Mouse (Mus musculus): ENCODE data around the gene Entpd2.

Gene Entpd2

GRCm38 (mm10) chr2:25395721-25396596 lies at the start of gene Entpd2:
Gene Entpd2, plus strand, starts transcription at chr2:25395874.
- peak; percentile 67 for DNase-seq

- DNase-seq = no peak
Measured at GRCm38 (mm10) chr2:25348162-25348561, 47.5 kb upstream of the Entpd2 start.

- no peak for DNase-seq
Measured at GRCm38 (mm10) chr2:25349499-25349898, 46.2 kb upstream of the Entpd2 start.

- DNase-seq = no peak
Measured at GRCm38 (mm10) chr2:25350701-25351100, 45.0 kb upstream of the Entpd2 start.

DNA sequence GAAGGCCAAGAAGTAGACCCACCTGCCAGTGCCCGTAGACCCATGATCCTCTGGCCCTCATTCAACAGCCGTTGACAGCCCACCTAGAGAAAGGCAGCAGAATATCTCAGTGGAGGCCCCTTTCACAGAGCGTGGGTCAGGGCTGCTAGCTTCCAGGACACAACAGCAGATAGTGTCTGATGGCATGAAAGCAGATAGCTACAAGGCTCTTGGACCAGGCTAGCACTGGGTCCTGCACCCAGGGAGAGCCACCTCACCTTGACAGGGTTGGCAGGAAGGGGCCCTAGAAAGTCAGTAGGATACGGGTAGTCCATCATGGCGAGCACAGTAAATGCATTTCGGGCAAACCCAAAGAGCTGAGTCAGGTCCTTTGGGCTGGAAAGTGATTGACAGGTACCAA lies 41.5 kb upstream of the Entpd2 start:
- DNase-seq = no peak

- no peak for DNase-seq
Measured at GRCm38 (mm10) chr2:25355419-25356066, 40.1 kb upstream of the Entpd2 start.

DNA sequence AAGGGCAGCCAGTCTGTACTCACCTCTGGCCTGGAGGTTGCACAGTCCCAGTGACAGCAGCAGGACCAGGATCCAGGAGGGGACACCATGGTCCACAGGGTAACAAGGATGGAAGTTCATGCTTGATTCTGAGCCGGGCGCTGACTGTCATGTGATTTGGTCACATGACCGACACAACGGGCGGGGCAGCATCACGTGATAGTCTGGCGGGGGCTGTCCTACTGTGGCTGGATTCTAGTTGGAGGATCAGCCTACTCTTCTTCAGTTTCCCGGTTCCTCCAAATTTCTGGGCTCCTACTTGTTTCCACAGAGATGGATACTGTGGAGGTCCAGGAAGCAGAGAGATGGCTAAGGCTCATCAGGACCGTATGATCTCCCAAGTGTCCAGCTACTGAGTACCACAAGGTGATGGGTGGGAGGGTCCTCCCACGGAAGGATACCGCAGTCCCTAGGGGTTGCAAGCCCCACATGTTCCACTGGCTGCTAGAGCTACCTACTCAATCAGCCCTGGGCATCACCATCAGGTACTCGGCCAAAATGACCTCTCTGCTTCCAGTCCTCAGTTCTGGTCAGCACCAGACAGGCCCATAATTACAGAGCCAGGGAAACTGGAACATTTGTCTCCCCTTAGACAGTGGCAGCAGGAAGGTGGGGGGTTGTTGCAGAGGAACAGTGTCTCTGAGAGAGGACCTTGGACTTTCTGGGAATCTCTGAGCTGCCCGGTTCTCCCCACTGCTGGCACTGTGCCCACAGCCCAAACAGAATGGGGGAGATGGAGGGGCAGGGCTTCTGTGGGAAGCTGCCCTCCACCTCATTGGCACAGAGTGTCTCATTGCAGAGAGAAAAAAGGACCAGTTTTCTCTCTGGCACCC lies 39.2 kb upstream of the Entpd2 start, which contains the start of gene Dpp7:
Gene Dpp7 (minus strand): TSS at position 152 of the 872 bp plus-strand sequence.
- DNase-seq = peak; percentile 87

DNA sequence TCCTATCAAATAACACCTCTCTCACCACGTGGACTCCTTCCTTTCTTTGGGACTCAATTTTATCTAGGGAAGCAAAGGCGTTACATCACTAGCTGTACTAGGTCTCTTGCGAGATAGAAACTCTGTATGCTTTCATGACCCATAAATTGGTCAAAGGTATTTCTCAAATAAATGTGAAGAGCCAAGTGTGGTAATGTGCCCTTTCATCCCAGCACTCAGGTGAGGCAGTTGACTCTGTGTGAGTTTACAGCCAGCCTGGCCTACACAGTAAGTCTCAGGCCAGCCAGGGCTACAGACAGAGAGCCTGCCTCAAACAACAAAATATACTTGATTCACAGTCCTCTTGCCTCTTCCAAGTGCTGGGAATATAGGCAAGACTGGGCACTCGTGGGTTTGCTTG lies 35.8 kb upstream of the Entpd2 start:
- no peak for DNase-seq

DNA sequence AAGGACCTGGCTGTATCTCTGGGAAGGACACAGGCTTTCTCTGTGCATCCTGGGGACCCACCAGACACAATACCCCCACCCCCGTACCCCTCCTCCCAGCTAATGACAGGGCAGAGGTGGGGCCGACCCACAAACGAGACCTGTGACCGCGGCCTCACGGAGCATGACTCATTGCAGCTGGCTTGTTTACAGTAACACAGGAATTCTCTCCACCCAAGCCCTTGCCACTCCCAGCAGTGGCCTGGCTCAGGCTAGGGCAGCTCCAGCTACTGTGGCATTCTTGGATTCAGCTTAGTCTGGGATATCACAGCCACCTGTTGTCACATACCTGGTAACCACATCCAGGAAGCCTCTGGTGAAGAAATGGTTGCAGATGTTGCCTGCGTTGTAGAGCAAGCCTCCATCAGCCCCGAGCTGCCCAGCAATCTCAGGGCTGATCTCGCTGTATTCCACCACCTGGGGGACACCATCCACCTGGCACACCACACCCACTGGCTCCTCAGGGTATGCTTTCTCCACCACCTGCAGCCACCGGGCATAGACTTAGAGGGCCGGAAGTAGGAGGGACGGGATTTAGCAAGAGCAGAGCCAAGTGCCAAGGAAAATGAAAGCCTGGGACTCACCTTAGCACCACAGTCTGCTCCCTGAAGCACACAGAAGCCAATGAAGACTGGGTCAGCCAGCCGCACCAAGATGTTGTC lies 32.0 kb upstream of the Entpd2 start:
- peak; percentile 27 for DNase-seq

DNA sequence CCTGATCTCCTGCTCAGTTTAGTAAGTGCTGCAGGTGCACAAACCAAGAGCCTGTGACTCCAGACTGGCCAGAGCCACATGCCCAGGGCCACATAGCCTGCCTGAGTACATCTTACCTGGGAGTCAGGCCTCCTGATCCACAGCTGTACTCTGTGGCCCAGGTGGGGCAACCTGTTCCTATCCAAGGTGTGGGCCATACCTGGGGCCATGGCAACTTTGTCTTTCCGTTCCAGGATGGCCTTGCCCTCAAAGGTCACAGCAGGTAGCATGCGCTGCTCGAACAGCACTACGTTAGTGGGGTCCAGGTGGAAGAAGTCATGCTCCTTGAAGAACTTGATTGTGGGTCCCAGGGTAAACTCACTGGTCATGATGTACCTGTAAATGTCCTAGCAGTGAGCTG lies 31.4 kb upstream of the Entpd2 start:
- no peak for DNase-seq

DNA sequence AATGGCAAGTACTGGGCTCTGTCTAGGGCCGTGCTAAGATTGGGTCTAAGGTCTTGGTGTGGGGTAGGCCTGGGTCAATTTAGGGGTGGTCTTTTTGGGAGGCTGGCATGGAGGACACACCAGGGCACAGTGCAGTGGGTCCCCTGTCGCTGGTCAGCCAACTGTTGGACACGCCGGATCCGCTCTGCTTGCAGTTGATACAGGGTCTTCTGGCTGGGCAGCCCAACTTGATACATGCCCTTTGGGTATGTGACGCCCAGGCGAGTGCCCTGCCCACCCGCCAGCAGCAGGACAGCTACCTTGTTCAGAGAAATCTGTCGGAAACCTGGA lies 30.9 kb upstream of the Entpd2 start:
- no peak for DNase-seq

GRCm38 (mm10) chr2:25365091-25365761 lies 30.4 kb upstream of the Entpd2 start, which contains the start of gene Uap1l1:
Gene Uap1l1, minus strand, starts transcription at chr2:25365682.
- DNase-seq = peak; percentile 83

DNA sequence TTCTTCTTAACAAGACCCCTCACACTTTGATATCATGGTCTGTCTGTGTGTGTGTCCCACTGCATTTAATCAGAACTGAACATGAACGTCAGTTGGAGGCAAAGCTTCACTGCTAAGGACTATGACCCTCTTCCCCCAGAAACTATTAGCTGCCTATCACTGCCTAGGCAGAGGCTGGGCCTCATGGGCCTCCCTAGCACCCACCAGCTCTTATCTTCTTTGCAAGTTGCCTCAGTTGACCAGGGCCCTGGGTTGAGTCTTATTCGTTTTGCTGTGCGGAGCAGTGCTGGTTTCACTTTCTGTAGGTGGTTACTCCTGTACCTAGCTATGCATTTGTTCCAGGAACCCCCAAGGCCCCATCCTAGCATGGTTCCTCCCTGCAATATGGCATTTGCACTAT lies 25.7 kb upstream of the Entpd2 start:
- no peak for DNase-seq

DNA sequence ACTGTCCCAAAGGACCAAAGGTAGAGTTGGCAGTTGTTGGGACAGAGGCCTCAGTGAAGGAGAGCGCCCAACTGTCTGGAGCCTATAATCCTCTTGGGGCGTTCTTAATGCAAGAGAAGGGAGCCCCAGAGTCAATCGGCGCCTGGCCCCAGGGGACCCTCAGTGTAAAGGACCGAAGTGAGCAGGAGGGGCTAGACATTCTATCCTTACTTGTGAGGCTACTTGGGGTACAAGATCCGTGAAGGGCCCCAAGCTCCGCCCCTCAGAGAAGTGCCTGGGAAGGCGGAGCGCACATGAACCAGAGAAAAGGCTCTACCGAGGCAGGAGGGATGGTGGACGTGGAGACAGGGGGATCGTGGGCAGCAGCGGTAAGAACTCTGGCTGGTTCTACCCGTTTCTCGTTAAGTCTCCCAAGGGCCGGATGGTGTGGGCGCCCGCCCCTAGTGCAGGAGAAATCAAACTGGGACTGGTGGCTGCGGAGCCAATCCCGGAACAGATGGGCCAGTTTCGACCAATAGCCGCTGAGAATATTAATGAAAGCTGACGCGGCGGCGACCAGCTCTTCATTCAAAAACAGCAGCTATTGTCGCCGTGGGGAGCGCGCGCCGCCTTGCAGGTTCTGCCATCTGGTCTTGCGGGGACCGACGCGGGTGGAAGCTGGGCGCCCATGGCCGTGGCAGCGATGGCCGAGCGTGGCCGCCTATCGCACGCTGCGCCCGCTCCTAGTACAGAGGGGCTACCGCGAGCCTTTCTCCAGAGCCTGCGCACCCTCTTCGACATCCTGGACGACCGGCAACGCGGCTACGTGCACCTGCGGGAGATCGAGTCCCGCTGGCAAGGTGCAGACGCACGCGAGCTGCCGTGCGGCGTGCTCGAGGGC lies 23.7 kb upstream of the Entpd2 start, which contains the start of gene Sapcd2:
Gene Sapcd2 (plus strand): TSS at position 558 of the 880 bp plus-strand sequence.
- DNase-seq = peak; percentile 84

- no peak for DNase-seq
Measured at GRCm38 (mm10) chr2:25372644-25373391, 22.9 kb upstream of the Entpd2 start.

DNA sequence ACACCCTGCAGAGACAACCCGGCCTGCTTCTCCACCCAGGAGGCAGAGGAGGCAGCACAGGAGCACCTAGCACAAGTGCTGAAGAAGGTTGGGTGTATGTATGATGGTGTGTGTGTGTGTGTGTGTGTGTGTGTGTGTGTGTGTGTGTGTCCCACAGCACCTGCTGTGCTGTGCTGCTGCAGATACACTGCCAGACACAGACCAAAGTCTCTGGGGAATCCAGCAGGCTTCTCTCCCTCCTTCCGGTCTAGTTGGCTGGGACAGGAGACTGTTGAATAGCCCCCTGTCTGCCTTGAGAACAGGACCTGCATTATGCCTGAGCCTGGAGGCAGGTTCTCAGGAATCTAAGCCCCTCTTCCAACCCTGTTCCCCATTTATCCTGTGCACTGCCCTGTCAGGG lies 22.2 kb upstream of the Entpd2 start:
- DNase-seq = no peak

GRCm38 (mm10) chr2:25376589-25376988 lies 19.1 kb upstream of the Entpd2 start:
- DNase-seq = peak; percentile 63

GRCm38 (mm10) chr2:25384492-25384891 lies 11.2 kb upstream of the Entpd2 start:
- no peak for DNase-seq

- DNase-seq = no peak
Measured at GRCm38 (mm10) chr2:25391266-25391665, 4.4 kb upstream of the Entpd2 start.
